Mouse (Mus musculus): ENCODE measurements around the gene Cd163l1.

- no peak for TF ChIP-seq CTCF (IDR thresholded peaks at IDR 0.05; ENCODE audit: insufficient read depth, low read length)
- no peak for TF ChIP-seq POLR2A (IDR thresholded peaks at IDR 0.05; ENCODE audit: borderline replicate concordance, extremely low read depth, low read depth, low read length)
These were observed 17.0 kb upstream of the Cd163l1 start for GRCm38 (mm10) chr7:140201090-140201489.
